Mouse (Mus musculus) olfactory bulb, adult 2 months (tissue): Measurements from ENCODE around the gene Ppp1cc. TPM values are rescaled to one million over a fixed set of nuclear protein-coding genes. Genes with fewer than 3 reads are reported as not detected.
A peak's percentile ranks its signal among the peaks of the same experiment; 100 is the strongest.
"Not testable (repeated sequence)": the region's sequence is repeated elsewhere in the genome, so short reads cannot be mapped to it uniquely, and the experiment has no call there.

Experiments used
- H3K27ac ChIP-seq: fragments of 200-500 bp; 2 replicates; pipeline ENCODE4 v1.5.1; 2012; ENCODE audit warnings: low read depth, low read length; ENCODE audit not compliant: insufficient read depth
- H3K4me1 ChIP-seq: fragments of 200-500 bp; 2 replicates; pipeline ENCODE4 v1.6.1; 2012; ENCODE audit warnings: low read length; ENCODE audit not compliant: control insufficient read depth, insufficient read depth
- H3K4me3 ChIP-seq: fragments of 200-500 bp; 2 replicates; pipeline ENCODE4 v1.5.1; 2012; ENCODE audit warnings: mild to moderate bottlenecking, low read depth, low read length, moderate library complexity; ENCODE audit not compliant: insufficient read depth
- CTCF ChIP-seq: fragments of 200-500 bp; IDR thresholded peaks from 2 replicates; pipeline ENCODE4 v1.5.1; 2012; ENCODE audit warnings: low read depth, mild to moderate bottlenecking, low read length, moderate library complexity; ENCODE audit not compliant: insufficient read depth
- POLR2A ChIP-seq: fragments of 200-500 bp; IDR thresholded peaks from 2 replicates; pipeline ENCODE4 v1.6.1; 2012; ENCODE audit warnings: mild to moderate bottlenecking, low read depth, low read length, moderate library complexity; ENCODE audit not compliant: insufficient read depth
- WGBS: fragments of 180-500 bp; shearing (Covaris S2); methylation state at CpG from one replicate; pipeline ENCODE4 v1.1.7; 2018; 5-methylcytosine and 5-hydroxymethylcytosine counted together
- polyA plus RNA-seq: library from polyadenylated mRNA; stranded (reverse); fragments of >200 nt; gene quantifications from 2 replicates; pipeline ENCODE4 v1.2.4, GENCODE M21; 2012; ENCODE audit warnings: low replicate concordance; ENCODE audit not compliant: missing spikeins, insufficient read depth, insufficient read length

The Ppp1cc gene
- polyA plus RNA-seq, 1 experiment: 1,250 TPM

DNA sequence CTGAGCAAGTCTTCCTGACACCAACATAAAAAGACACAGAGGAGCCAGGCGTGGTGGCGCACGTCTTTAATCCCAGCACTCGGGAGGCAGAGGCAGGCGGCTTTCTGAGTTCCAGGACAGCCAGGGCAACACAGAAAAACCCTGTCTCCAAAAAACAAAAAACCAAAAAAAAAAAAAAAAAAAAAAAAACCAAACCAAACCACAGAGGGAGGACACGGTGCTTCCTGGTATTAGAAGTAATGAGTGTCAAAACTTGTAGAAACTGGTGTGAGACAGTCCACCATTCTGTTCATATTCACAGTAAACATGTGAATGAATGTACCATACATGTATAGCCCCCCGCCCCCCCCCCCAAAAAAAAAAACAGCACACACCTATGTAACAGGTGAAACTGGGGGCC is 17.9 kb downstream of the Ppp1cc start:
- 64% methylated on average over 7 of the region's 7 CpGs for WGBS
- TF ChIP-seq CTCF: no peak
- no peak for TF ChIP-seq POLR2A
- H3K4me3 ChIP-seq: no peak overlapping the region

DNA sequence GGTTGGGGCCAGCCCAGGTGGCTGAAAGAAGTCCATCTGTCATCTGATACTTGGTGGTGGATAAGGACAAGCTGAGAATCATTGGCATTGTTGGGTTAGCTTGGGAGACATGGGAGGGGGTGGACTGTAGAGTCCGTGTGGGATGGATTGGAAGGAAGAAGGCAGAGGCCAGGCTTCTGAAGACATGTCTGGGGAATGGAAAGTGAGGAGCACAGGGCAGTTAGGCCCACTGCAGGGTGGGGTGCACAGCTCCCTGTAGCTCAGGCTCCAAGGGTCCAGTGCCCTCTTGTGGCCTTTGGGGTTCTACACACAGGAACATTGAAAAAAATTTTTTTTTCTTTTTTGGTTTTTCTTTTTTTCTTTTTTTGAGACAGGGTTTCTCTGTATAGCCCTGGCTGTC is 18.3 kb downstream of the Ppp1cc start:
- 0 out of 2 replicates have a peak overlapping the region, but pooled peaks have one; percentile 25 for H3K27ac ChIP-seq
- WGBS: 24% methylated on average over 1 of the region's 1 CpGs
- no peak overlapping the region for H3K4me3 ChIP-seq
- H3K4me1 ChIP-seq: peaks cover 28% of the 10 kb centered on the region
- peak; percentile 54; the same call in 1 of the 2 replicates for TF ChIP-seq CTCF
- no peak for TF ChIP-seq POLR2A

More for the DNA sequence above, 17.9 kb downstream of the Ppp1cc start:
- Histone ChIP-seq H3K27ac (0 out of 2 replicates have a peak overlapping the region, but pooled peaks have one; percentile 25), H3K4me1 (peaks cover 30% of the 10 kb centered on the region)

GRCm38 (mm10) chr5:122179665-122180064 is 21.6 kb downstream of the Ppp1cc start:
- 14% methylated on average over 6 of the region's 6 CpGs for WGBS
- peaks cover 17% of the 10 kb centered on the region for H3K4me1 ChIP-seq
- H3K4me3 ChIP-seq: no peak overlapping the region
- peak overlapping the region; percentile 60 for H3K27ac ChIP-seq
- no peak for TF ChIP-seq CTCF

DNA sequence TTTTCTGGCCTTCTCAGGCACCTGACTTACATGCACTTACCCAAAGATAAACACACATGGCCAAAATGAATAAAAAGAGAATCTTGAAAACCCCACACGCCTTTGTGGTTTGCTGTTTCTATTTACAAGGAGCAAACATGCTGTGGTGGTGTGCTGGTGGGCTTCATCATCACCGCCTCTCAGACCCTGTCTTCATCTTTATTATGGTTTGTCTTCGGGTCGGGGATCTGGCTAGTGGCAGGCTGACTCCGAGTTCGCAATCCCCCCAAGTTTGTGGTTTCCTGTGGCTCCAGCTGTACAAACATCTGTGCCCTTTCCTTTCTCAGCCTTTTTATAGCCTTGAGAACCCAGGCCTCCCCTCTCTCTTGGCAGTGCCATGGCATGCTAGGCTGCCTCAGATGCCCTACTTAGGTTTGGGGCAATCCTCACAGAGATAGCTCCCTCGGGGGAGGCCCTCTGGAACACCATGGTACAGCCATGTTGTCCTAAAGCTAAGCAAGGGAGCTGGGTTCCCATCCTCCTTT is 26.3 kb downstream of the Ppp1cc start:
- 66% methylated on average over 7 of the region's 7 CpGs for WGBS
- Histone ChIP-seq H3K4me1 (peaks cover 16% of the 10 kb centered on the region), H3K27ac (0 out of 2 replicates have a peak overlapping the region, but pooled peaks have one; percentile 27), H3K4me3 (no peak overlapping the region)
- no peak for TF ChIP-seq CTCF
- no peak for TF ChIP-seq POLR2A

- WGBS: 92% methylated on average over 6 of the region's 6 CpGs
- H3K4me3 ChIP-seq: not testable (repeated sequence)
Observed at GRCm38 (mm10) chr5:122184858-122185257, 26.8 kb downstream of the Ppp1cc start.

GRCm38 (mm10) chr5:122189115-122189514 is 31.0 kb downstream of the Ppp1cc start:
- WGBS: 54% methylated on average over 3 of the region's 3 CpGs
- no peak for TF ChIP-seq POLR2A
- TF ChIP-seq CTCF: no peak

More at GRCm38 (mm10) chr5:122184858-122185257, 26.8 kb downstream of the Ppp1cc start:
- H3K27ac ChIP-seq: not testable (repeated sequence)
- peaks cover 13% of the 10 kb centered on the region for H3K4me1 ChIP-seq

GRCm38 (mm10) chr5:122190465-122190864 is 32.4 kb downstream of the Ppp1cc start:
- no peaks in the 10 kb centered on the region for H3K4me1 ChIP-seq
- TF ChIP-seq POLR2A: no peak
- no peak for TF ChIP-seq CTCF
- WGBS: 80% methylated on average over 7 of the region's 7 CpGs
- no peak overlapping the region for H3K27ac ChIP-seq
- H3K4me3 ChIP-seq: no peak overlapping the region

More at GRCm38 (mm10) chr5:122189115-122189514, 31.0 kb downstream of the Ppp1cc start:
- Histone ChIP-seq H3K27ac (no peak overlapping the region), H3K4me1 (peaks cover 8% of the 10 kb centered on the region), H3K4me3 (no peak overlapping the region)

GRCm38 (mm10) chr5:122191269-122192063 is 33.4 kb downstream of the Ppp1cc start:
- no peak overlapping the region for H3K4me3 ChIP-seq
- WGBS: 77% methylated on average over 12 of the region's 12 CpGs
- H3K4me1 ChIP-seq: no peaks in the 10 kb centered on the region
- no peak for TF ChIP-seq CTCF
- no peak for TF ChIP-seq POLR2A
- H3K27ac ChIP-seq: no peak overlapping the region

- Histone ChIP-seq H3K4me3 (no peak overlapping the region), H3K27ac (no peak overlapping the region), H3K4me1 (no peaks in the 10 kb centered on the region)
- WGBS: 66% methylated on average over 3 of the region's 4 CpGs
- TF ChIP-seq CTCF (no peak), POLR2A (no peak)
Observed at GRCm38 (mm10) chr5:122192347-122192746, 34.3 kb downstream of the Ppp1cc start.

DNA sequence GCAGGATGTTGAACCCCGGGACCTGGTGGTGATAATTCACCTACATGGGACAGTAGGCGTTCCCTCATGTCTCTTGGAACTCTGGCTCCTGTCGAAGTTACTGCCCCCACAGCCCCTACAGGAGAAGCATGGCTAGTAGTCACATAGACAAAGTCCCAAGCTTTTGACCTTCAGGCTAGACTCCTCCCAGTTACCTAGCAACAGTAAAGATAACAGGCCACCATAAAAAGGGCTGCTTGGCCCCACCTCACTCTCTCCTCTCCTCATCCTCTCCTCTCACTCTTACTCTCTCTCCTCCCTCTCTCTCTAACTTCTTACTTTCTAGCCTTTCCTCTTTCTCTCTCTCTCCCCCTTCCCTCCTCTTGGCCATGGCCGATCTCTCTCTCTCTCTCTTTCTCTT is 42.8 kb downstream of the Ppp1cc start:
- no peak for TF ChIP-seq POLR2A
- no peak for TF ChIP-seq CTCF
- Histone ChIP-seq H3K4me1 (no peaks in the 10 kb centered on the region), H3K27ac (no peak overlapping the region), H3K4me3 (no peak overlapping the region)
- WGBS: 96% methylated on average over 4 of the region's 4 CpGs
